Mouse (Mus musculus): Measurements from ENCODE around the gene Rab7b.

The Rab7b gene

GRCm38 (mm10) chr1:131737269-131737668 lies 48.8 kb downstream of the Rab7b start:
- DNase-seq (ENCODE audit: low spot score in 2 of 2), result no peak

- DNase-seq (ENCODE audit: low spot score in 2 of 2), result no peak
Observed at GRCm38 (mm10) chr1:131738760-131739159, 50.3 kb downstream of the Rab7b start.

GRCm38 (mm10) chr1:131739481-131740160 lies 51.1 kb downstream of the Rab7b start:
- no peak for DNase-seq (ENCODE audit: low spot score in 2 of 2)

- DNase-seq (ENCODE audit: low spot score in 2 of 2), result no peak
Observed at GRCm38 (mm10) chr1:131743868-131744464, 55.5 kb downstream of the Rab7b start, which contains the start of gene Slc26a9. Gene Slc26a9, plus strand, starts transcription at chr1:131744022.

GRCm38 (mm10) chr1:131745391-131745790 lies 56.9 kb downstream of the Rab7b start:
- no peak for DNase-seq (ENCODE audit: low spot score in 2 of 2)

GRCm38 (mm10) chr1:131747761-131748160 lies 59.3 kb downstream of the Rab7b start:
- no peak for DNase-seq (ENCODE audit: low spot score in 2 of 2)

GRCm38 (mm10) chr1:131748636-131749035 lies 60.1 kb downstream of the Rab7b start:
- DNase-seq (ENCODE audit: low spot score in 2 of 2), result no peak

- no peak for DNase-seq (ENCODE audit: low spot score in 2 of 2)
Observed at GRCm38 (mm10) chr1:131749706-131750545, 61.4 kb downstream of the Rab7b start.

- DNase-seq (ENCODE audit: low spot score in 2 of 2), result no peak
Observed at GRCm38 (mm10) chr1:131751181-131751890, 62.8 kb downstream of the Rab7b start.

GRCm38 (mm10) chr1:131751891-131752311 lies 63.4 kb downstream of the Rab7b start:
- DNase-seq (ENCODE audit: low spot score in 2 of 2), result no peak

GRCm38 (mm10) chr1:131754212-131754829 lies 65.8 kb downstream of the Rab7b start:
- no peak for DNase-seq (ENCODE audit: low spot score in 2 of 2)

GRCm38 (mm10) chr1:131754916-131755315 lies 66.4 kb downstream of the Rab7b start:
- no peak for DNase-seq (ENCODE audit: low spot score in 2 of 2)

GRCm38 (mm10) chr1:131757211-131757610 lies 68.7 kb downstream of the Rab7b start:
- DNase-seq (ENCODE audit: low spot score in 2 of 2), result no peak

GRCm38 (mm10) chr1:131758796-131759195 lies 70.3 kb downstream of the Rab7b start:
- DNase-seq (ENCODE audit: low spot score in 2 of 2), result no peak

GRCm38 (mm10) chr1:131759667-131760427 lies 71.4 kb downstream of the Rab7b start:
- DNase-seq (ENCODE audit: low spot score in 2 of 2), result no peak

GRCm38 (mm10) chr1:131760428-131760820 lies 71.9 kb downstream of the Rab7b start:
- no peak for DNase-seq (ENCODE audit: low spot score in 2 of 2)

- no peak for DNase-seq (ENCODE audit: low spot score in 2 of 2)
Observed at GRCm38 (mm10) chr1:131761079-131761831, 72.8 kb downstream of the Rab7b start.

- DNase-seq (ENCODE audit: low spot score in 2 of 2), result no peak
Observed at GRCm38 (mm10) chr1:131763683-131764082, 75.2 kb downstream of the Rab7b start.

GRCm38 (mm10) chr1:131764581-131765338 lies 76.3 kb downstream of the Rab7b start:
- DNase-seq (ENCODE audit: low spot score in 2 of 2), result no peak

Measured in natural killer cell, adult 2 months (primary cell).